Mouse (Mus musculus): ENCODE data around the gene Gm17359. TPM values are rescaled to one million over a fixed set of nuclear protein-coding genes. Genes with fewer than 3 reads are reported as not detected.
"Not testable (repeated sequence)": the region's sequence is repeated elsewhere in the genome, so short reads cannot be mapped to it uniquely, and the experiment has no call there.

The Gm17359 gene
- polyA plus RNA-seq, 1 experiment from 2014 or later: 0.05 TPM

DNA sequence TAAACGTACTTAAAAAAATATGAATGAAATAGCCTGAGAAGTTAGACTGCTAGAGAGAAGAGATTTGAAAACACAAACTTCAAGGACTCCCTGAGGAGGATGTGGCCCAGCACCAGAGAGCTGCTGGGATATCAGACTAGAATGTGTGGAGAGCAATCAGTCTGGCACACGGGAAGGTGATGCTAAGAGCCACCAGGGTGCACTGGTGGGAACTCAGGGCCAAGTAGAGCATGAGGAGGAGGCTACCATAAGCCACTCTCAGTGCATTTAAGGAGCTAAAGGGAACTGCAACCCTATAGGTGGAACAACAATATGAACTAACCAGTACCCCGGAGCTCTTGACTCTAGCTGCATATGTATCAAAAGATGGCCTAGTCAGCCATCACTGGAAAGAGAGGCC lies 110.2 kb downstream of the Gm17359 start:
- not testable (repeated sequence) for H3K9me3 ChIP-seq (replicated peaks); H3K9ac ChIP-seq; H3K4me1 ChIP-seq (replicated peaks); H3K4me2 ChIP-seq; ATAC-seq (ENCODE audit: insufficient read depth); H3K27ac ChIP-seq (replicated peaks); H3K36me3 ChIP-seq (replicated peaks); H3K27me3 ChIP-seq; H3K4me3 ChIP-seq (replicated peaks)
- WGBS (ENCODE audit: insufficient replicate concordance): 67% methylated on average over 3 of the region's 3 CpGs

DNA sequence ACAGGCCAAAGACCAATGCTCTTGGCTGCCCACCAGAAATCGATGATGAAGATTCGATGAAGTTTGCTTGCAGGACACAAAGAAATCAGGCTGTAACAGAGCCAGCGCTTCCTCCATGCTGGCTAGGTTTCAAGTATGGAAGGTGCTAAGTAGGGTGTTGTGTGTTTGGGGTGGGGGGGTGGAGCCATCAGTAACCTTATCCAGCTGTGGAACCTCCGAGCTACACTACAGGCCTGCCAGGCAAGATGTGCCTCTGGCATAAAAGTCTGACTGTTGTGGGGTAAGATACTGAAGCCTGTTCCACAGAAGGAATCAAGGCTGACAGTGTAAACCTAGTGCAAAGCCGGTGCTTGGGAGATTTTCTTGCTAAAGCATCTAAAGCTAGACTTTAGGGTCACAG lies 112.0 kb downstream of the Gm17359 start:
- H3K27me3 ChIP-seq: no peaks in the 10 kb centered on the region
- no peaks in the 10 kb centered on the region for H3K36me3 ChIP-seq (replicated peaks)
- H3K9ac ChIP-seq: no peak overlapping the region
- H3K4me2 ChIP-seq: no peak overlapping the region
- H3K4me1 ChIP-seq (replicated peaks): no peaks in the 10 kb centered on the region
- 71% methylated on average over 5 of the region's 5 CpGs for WGBS (ENCODE audit: insufficient replicate concordance)
- no peak overlapping the region for H3K4me3 ChIP-seq (replicated peaks)
- no peaks in the 10 kb centered on the region for H3K9me3 ChIP-seq (replicated peaks)
- H3K27ac ChIP-seq (replicated peaks): no peak overlapping the region
- no peak for ATAC-seq (ENCODE audit: insufficient read depth)

DNA sequence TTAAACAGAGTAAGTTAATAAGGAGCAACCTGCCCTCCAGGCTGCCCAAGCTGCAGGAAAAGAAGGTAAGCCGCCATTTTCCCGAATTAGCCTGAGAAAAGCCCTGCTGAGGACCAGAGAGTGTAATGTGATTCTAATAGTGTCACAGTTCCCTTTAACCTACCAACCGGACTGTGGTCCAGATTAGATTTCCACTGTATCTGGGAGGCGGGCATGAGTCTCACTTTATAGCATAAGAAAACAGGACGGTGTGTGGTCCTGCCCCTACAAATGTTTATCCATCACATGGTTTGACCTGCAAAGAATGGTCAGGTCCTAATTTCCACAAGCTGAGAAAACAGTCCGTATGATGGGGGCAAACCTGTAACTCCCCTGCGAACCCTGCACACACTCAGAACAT lies 112.9 kb downstream of the Gm17359 start:
- no peak overlapping the region for H3K4me3 ChIP-seq (replicated peaks)
- H3K27ac ChIP-seq (replicated peaks): no peak overlapping the region
- H3K27me3 ChIP-seq: no peaks in the 10 kb centered on the region
- no peak overlapping the region for H3K9ac ChIP-seq
- no peaks in the 10 kb centered on the region for H3K9me3 ChIP-seq (replicated peaks)
- no peaks in the 10 kb centered on the region for H3K36me3 ChIP-seq (replicated peaks)
- ATAC-seq (ENCODE audit: insufficient read depth): no peak
- no peaks in the 10 kb centered on the region for H3K4me1 ChIP-seq (replicated peaks)
- no peak overlapping the region for H3K4me2 ChIP-seq
- 77% methylated on average over 7 of the region's 7 CpGs for WGBS (ENCODE audit: insufficient replicate concordance)

DNA sequence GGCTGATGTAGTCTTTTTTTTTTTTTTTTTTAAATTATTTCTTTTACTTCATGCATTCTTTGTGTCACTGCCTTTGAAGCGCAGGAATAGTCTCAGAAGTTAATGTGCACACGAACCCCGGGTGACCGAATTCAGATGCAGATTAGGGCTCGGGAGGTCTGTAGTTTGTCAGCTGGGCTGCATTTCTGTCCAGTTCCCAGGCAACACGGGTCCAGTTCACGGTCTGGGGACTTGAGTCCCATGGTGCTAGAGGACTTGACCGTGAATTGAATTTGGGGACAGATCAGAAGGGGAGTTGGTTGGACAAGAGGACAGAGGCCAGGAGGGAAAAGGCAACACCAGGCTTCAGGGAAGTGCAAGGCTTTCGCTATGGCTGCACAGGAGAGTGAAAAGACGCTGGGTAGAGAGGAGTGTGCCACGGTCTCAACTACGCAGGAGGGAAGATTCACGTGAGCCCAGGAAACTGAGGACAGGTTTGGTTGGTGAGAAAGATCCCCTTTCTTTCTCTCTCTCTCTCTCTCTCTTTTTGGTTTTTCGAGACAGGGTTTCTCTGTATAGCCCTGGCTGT lies 116.3 kb downstream of the Gm17359 start:
- Histone ChIP-seq H3K4me1 (replicated peaks) (no peaks in the 10 kb centered on the region), H3K27ac (replicated peaks) (no peak overlapping the region), H3K4me3 (replicated peaks) (no peak overlapping the region), H3K27me3 (no peaks in the 10 kb centered on the region), H3K36me3 (replicated peaks) (peaks cover 12% of the 10 kb centered on the region), H3K9me3 (replicated peaks) (no peaks in the 10 kb centered on the region), H3K4me2 (no peak overlapping the region), H3K9ac (no peak overlapping the region)
- 86% methylated on average over 14 of the region's 14 CpGs for WGBS (ENCODE audit: insufficient replicate concordance)
- ATAC-seq (ENCODE audit: insufficient read depth): no peak

DNA sequence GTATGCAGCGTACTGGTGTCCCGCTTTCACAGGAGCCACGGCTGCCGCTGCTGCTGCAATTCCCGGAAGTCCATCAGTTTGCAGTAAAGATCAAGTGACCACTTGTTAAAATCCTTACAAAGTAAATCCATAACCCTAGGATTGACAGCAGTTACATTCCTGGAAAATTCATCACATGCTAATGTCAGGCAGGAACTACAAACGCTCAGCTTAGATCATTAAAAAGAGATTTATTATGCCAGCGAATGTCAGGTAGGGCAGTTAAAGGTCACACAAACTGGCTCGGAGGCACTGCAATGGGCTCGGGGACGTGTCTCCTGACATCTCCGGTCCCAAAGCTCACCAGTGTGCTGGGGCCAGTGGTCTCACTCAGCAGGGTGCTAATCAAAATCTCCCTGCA lies 119.3 kb downstream of the Gm17359 start:
- no peaks in the 10 kb centered on the region for H3K4me1 ChIP-seq (replicated peaks)
- no peak overlapping the region for H3K4me3 ChIP-seq (replicated peaks)
- H3K36me3 ChIP-seq (replicated peaks): peaks cover 35% of the 10 kb centered on the region
- no peaks in the 10 kb centered on the region for H3K9me3 ChIP-seq (replicated peaks)
- ATAC-seq (ENCODE audit: insufficient read depth): no peak
- H3K27ac ChIP-seq (replicated peaks): no peak overlapping the region
- no peaks in the 10 kb centered on the region for H3K27me3 ChIP-seq
- H3K9ac ChIP-seq: no peak overlapping the region
- WGBS (ENCODE audit: insufficient replicate concordance): 85% methylated on average over 11 of the region's 11 CpGs
- H3K4me2 ChIP-seq: no peak overlapping the region

DNA sequence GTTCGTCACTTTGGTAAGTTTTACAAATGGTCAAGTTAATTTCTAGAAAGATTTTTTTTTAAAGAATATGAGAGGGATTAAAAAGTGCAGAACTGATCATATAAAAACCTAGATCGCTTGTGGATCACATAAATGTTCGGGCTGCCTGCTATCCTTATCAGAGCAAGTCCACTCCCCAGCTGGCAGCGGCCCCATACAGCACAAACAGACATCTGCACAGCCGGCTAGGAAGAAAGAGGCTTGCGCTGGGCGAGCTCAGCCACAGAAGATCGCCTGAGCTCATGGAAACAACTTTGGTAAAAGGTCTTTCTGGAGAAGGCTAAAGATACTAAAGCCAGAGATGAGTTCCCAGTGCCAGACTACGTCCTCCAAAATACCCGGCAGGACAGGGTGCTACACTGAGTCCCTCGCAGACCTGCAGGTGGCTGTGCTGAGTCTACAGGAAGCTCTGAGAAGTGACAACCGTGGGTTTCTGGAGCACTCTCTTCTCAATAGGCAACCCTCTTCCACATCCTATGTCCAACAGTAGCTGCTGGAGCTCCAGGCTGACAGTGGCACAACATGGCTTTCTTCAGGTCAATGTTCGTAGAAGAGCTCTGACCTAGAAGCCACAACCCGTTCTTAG lies 122.3 kb downstream of the Gm17359 start:
- H3K27me3 ChIP-seq: no peaks in the 10 kb centered on the region
- no peaks in the 10 kb centered on the region for H3K9me3 ChIP-seq (replicated peaks)
- 74% methylated on average over 14 of the region's 14 CpGs for WGBS (ENCODE audit: insufficient replicate concordance)
- H3K4me2 ChIP-seq: no peak overlapping the region
- H3K9ac ChIP-seq: no peak overlapping the region
- no peaks in the 10 kb centered on the region for H3K4me1 ChIP-seq (replicated peaks)
- no peak overlapping the region for H3K4me3 ChIP-seq (replicated peaks)
- ATAC-seq (ENCODE audit: insufficient read depth): no peak
- peaks cover 57% of the 10 kb centered on the region for H3K36me3 ChIP-seq (replicated peaks)
- no peak overlapping the region for H3K27ac ChIP-seq (replicated peaks)

DNA sequence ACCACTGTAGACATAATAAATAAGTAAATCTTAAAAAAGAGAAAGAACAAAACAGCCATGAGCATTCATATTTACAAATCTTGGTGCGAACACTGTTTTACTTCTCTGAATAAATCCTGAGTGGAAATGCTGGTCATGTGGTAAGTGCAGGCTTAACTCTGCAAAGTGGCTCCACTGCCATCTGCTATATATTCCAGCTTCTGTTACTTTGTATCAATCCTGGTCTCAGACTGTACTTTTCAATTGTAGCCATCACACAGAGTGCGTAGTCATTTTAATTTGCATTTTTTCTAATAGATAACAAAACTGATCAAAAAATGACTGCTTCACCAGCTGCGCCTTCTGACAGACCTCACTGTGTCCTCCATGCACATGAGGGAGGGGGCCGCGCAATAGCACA lies 133.0 kb downstream of the Gm17359 start:
- H3K4me1 ChIP-seq (replicated peaks): no peaks in the 10 kb centered on the region
- ATAC-seq (ENCODE audit: insufficient read depth): no peak
- no peak overlapping the region for H3K9ac ChIP-seq
- H3K27me3 ChIP-seq: no peaks in the 10 kb centered on the region
- no peak overlapping the region for H3K27ac ChIP-seq (replicated peaks)
- no peak overlapping the region for H3K4me3 ChIP-seq (replicated peaks)
- H3K4me2 ChIP-seq: no peak overlapping the region
- H3K9me3 ChIP-seq (replicated peaks): no peaks in the 10 kb centered on the region
- 92% methylated on average over 5 of the region's 5 CpGs for WGBS (ENCODE audit: insufficient replicate concordance)
- H3K36me3 ChIP-seq (replicated peaks): peaks cover 66% of the 10 kb centered on the region

DNA sequence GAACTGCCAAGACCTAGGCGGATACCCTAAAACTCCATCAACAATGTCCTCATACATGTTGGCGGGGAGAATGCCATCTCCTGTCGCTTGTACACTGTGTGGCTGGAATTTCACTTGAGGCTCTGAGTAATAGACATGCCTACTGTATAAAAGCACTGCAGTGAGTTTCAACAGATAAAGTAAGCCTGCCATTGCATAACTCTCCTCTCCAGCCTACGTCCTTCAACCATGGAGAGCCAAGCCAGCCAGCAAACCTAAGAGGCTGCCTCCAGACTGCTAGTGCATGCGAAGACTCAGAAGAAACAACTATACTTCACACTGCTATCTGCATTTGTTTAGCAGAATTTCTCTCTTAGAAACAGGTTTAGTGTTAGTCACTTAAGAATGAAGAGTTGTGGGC lies 135.9 kb downstream of the Gm17359 start:
- Histone ChIP-seq H3K4me3 (replicated peaks) (no peak overlapping the region), H3K27ac (replicated peaks) (no peak overlapping the region), H3K9me3 (replicated peaks) (no peaks in the 10 kb centered on the region), H3K27me3 (no peaks in the 10 kb centered on the region), H3K9ac (no peak overlapping the region), H3K4me2 (no peak overlapping the region), H3K4me1 (replicated peaks) (no peaks in the 10 kb centered on the region), H3K36me3 (replicated peaks) (peaks cover 71% of the 10 kb centered on the region)
- WGBS (ENCODE audit: insufficient replicate concordance): 86% methylated on average over 5 of the region's 5 CpGs
- no peak for ATAC-seq (ENCODE audit: insufficient read depth)

DNA sequence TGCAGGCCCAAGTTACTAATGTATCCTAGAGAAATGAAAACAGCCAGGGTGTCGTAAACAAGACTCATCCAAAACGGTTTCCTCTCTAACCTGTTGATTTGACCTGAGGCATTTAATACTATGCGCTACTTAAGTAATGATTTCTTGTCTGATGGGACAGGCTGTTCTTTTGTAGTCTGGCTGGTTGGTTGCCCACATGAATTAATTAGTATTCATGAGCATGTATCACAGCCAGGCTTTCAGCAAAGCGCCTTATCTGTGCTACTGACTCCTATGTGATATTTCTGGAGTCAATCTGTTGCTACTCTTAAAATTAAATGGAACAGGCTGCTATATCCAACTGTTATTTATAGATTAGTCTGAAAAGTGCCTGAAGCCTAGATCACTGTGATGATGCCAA lies 138.4 kb downstream of the Gm17359 start:
- no peak overlapping the region for H3K4me3 ChIP-seq (replicated peaks)
- no peak overlapping the region for H3K27ac ChIP-seq (replicated peaks)
- no peaks in the 10 kb centered on the region for H3K27me3 ChIP-seq
- no peaks in the 10 kb centered on the region for H3K9me3 ChIP-seq (replicated peaks)
- WGBS (ENCODE audit: insufficient replicate concordance): 85% methylated on average over 4 of the region's 4 CpGs
- no peak for ATAC-seq (ENCODE audit: insufficient read depth)
- H3K4me1 ChIP-seq (replicated peaks): peaks cover 13% of the 10 kb centered on the region
- H3K9ac ChIP-seq: no peak overlapping the region
- H3K4me2 ChIP-seq: no peak overlapping the region
- peaks cover 78% of the 10 kb centered on the region for H3K36me3 ChIP-seq (replicated peaks)

DNA sequence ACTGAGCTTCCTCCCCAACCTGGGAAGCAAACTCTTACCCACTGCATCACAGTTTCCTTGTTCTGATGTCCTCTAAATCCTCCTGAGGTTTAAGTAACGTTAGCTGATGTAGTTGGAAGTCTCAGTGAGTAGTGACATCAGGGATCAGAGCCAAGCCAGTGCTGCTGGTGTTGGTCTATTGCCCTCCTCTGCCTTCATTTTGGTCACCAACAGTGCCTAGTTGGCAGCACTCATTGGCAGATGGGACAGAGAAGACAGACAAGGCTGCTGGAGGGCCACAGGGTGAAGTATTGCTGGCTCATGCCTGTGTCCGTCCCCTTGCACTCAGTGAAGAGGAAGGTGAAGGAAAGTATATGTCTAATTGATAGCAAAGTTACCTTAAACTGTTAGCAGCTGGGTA lies 139.5 kb downstream of the Gm17359 start:
- 81% methylated on average over 2 of the region's 2 CpGs for WGBS (ENCODE audit: insufficient replicate concordance)
- no peak overlapping the region for H3K9ac ChIP-seq
- peaks cover 20% of the 10 kb centered on the region for H3K4me1 ChIP-seq (replicated peaks)
- no peak overlapping the region for H3K4me2 ChIP-seq
- H3K27me3 ChIP-seq: no peaks in the 10 kb centered on the region
- ATAC-seq (ENCODE audit: insufficient read depth): no peak
- H3K9me3 ChIP-seq (replicated peaks): no peaks in the 10 kb centered on the region
- peaks cover 87% of the 10 kb centered on the region for H3K36me3 ChIP-seq (replicated peaks)
- H3K4me3 ChIP-seq (replicated peaks): no peak overlapping the region
- no peak overlapping the region for H3K27ac ChIP-seq (replicated peaks)

DNA sequence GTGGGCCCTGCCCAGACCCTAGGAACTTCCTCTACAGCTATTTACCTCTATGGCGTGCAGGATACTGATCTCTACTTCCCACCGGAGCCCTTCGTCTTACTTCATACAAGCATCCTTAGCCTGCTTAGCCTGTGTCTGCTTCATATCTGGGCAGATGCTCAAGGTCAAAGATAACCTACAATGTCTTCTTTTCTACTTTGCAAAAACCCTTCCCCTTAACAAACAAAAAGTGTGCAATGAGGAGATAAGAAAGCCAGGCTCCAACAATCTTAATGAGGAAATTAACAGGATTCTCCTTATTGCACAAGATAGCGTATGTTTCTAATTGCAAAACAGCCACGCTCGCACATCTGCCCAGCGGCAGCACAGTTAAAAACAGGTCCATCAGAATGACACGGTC lies 141.9 kb downstream of the Gm17359 start:
- WGBS (ENCODE audit: insufficient replicate concordance): 17% methylated on average over 8 of the region's 8 CpGs
- ATAC-seq (ENCODE audit: insufficient read depth): peak; percentile 53
- no peaks in the 10 kb centered on the region for H3K9me3 ChIP-seq (replicated peaks)
- no peaks in the 10 kb centered on the region for H3K27me3 ChIP-seq
- H3K27ac ChIP-seq (replicated peaks): no peak overlapping the region
- no peak overlapping the region for H3K4me2 ChIP-seq
- H3K9ac ChIP-seq: no peak overlapping the region
- no peak overlapping the region for H3K4me3 ChIP-seq (replicated peaks)
- H3K36me3 ChIP-seq (replicated peaks): peaks cover 85% of the 10 kb centered on the region
- H3K4me1 ChIP-seq (replicated peaks): peaks cover 20% of the 10 kb centered on the region

DNA sequence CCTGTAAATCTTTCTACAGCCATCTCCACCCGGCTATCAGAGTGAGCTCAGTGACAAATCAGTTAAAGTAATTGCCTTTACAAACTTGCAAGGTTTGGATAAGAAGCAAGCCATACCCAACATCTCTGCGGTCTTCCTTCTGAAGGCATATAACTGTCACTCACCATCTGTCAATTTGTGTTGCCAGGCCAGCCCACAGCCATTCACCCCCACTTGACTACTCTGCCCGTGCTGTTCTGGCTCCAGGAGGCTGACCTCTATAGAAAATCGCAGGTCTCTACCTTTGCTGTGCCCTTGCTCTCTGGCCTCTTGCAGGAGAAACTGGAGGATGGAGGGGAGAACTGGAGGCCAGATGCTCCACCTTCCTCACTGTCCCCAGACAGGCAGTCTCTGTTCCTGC lies 142.4 kb downstream of the Gm17359 start:
- Histone ChIP-seq H3K9ac (no peak overlapping the region), H3K4me1 (replicated peaks) (peaks cover 20% of the 10 kb centered on the region), H3K27ac (replicated peaks) (no peak overlapping the region), H3K27me3 (no peaks in the 10 kb centered on the region), H3K4me3 (replicated peaks) (no peak overlapping the region), H3K36me3 (replicated peaks) (peaks cover 85% of the 10 kb centered on the region), H3K4me2 (no peak overlapping the region), H3K9me3 (replicated peaks) (no peaks in the 10 kb centered on the region)
- no peak for ATAC-seq (ENCODE audit: insufficient read depth)
- 40% methylated on average over 4 of the region's 4 CpGs for WGBS (ENCODE audit: insufficient replicate concordance)
